Mouse (Mus musculus) mesoderm, embryonic 11.5 days (tissue): Measurements from ENCODE around the gene Nrxn3.

Source experiments
- DNase-seq: peaks from one replicate; pipeline ENCODE4 v3.0.0-alpha.2; 2012; ENCODE audit warnings: low read depth, low spot score

Nrxn3 gene

DNA sequence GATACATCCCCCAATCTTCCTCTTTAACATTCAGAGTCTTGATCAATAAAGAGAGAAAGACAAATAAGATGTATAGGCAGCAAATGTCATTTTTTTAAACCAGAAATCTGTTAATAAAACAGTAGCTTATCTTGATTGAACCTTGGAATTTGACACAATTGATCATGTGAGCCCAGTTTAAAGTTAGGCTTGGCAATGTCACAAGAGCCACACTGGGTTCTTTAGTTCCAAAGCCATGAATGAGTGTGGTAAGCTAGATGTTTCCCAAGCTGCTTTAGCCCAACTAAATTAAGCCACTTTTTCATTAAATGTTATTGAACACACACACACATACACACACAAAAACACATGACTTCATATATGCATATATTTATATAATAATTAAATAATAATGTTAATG lies 786.3 kb downstream of the Nrxn3 start:
- no peak for DNase-seq

DNA sequence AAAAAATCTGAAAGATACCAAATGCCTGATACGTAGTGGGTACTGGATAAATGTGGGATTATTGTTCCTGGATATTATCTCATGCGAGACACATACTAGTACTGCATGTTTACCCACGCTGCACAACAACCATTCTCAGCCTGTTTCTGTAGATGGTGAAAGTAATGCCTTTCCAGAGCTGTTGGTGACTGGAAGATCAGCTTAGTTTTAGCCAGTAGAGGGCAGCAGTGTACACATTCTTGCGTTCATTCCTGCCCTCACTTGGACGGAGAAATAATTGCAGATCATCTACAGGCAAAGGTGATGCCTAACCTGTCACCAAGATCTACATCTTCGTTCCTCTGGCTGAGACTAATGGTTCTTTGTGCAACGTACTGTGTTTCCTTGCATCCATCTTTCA lies 791.1 kb downstream of the Nrxn3 start:
- peak; percentile 76 for DNase-seq

DNA sequence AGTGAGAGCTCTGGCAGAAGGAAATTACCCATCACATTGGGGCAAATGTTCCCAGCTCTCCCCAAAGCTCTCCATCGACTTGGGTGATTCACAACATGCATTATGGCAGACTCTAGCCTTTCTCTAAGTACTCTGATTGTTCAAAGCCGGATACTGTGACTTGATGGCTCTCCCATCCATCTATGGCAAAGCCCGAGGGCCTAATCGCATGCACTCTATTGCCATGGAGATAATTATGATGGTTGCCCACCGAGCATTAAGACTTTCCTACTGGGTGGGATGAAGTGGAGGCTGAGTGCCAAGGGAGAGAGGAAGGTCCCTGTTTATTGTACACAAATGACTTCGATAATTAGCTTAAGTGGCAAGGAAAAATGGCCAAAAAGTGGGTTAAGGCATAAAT lies 793.4 kb downstream of the Nrxn3 start:
- DNase-seq = no peak

DNA sequence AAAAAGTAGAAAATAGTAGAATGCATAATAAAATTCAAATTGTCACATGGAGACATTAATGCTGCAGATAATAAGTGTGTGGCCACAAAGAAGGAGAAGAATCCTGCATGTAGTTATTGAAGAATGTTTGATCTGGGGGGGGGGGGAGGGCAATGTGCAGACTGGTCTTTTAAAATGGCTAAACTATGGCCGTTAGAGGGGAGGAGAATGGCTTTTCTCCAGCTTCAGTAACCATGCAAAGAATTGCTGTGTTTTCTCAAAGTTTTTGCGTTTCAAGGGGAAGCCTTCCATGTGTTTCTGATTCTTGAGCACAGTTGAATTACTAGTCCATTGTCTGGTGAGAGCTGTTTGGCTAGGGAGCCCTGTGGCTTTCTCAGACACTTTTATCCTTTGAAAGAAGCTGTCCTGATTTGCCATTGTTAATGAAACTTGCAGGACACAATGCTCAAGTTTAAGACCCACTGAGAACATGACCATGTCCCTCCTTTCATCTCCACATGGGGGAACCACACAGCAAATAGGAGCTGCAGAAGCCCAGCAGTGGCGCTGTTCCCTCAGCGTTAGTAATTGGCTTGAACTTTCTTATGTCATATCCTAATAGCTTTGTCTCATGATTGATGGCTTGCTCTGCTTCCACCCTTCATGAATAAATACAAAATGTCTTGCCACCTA lies 808.1 kb downstream of the Nrxn3 start:
- DNase-seq = peak; percentile 79

DNA sequence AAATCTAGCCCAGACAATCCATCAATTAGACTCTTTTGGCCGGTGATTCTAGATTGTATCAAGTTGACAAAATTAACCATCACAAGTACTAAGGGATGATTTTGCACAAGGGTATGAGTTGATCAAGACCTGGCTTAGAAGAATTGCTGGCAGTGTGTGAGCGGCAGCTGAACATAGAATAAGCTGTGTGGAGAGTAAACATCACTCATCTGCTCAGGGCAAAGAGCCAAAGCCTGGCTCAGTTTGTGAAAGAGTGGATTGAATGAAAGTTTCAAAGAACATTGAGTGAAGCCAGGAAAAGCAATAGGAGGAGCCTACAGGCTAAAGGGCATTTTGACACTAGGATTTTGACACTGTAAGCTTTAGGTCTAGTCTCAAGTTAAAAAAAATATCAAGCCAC lies 828.6 kb downstream of the Nrxn3 start:
- no peak for DNase-seq

DNA sequence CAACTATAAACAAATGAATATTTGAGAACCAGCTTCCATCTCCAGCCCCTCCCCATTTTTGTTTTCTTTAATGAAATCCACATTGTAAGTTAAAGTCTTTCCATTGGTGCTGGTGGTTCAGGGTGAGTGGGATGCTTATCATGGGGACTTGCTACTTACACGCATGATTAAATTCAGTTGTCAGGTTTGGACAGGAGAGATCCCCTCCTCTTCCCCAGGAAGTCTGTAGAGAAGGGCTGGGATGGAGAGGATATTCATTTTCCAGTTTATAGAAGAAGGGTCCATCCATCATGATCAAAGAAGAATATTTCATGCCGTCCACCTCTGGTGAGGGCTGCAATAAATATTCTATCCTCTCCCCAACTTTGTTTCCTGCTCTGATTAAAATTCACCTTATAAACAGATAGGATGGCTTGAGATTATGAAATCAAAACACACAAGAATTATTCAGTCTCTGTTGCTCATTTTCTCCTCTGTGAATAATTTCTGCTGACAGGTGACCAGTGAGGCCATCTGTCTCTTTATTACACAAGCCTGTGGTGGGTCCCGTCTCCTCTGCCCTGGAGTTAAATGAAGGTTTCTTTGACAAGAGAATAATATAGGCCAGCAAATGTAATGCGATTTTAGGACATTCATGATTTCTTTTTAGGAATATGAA lies 830.7 kb downstream of the Nrxn3 start:
- no peak for DNase-seq

DNA sequence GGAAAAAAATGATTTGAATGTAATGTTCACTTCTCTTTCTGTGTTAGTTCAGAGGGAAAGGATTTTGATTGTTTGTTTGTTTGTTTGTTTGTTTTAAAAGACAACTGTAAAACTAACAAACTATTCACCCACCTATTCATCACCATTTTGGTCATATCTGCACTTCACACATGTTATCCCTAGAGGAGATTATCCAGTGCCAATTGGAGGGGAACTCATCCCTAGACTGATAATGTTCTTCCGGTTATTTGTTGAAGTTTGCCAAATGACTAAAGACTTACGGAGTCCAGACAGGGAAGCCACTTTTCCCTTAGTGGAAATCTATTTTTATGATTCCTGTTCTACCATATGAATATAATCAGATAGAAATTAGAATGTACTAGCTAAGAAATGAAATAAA lies 831.5 kb downstream of the Nrxn3 start:
- no peak for DNase-seq

DNA sequence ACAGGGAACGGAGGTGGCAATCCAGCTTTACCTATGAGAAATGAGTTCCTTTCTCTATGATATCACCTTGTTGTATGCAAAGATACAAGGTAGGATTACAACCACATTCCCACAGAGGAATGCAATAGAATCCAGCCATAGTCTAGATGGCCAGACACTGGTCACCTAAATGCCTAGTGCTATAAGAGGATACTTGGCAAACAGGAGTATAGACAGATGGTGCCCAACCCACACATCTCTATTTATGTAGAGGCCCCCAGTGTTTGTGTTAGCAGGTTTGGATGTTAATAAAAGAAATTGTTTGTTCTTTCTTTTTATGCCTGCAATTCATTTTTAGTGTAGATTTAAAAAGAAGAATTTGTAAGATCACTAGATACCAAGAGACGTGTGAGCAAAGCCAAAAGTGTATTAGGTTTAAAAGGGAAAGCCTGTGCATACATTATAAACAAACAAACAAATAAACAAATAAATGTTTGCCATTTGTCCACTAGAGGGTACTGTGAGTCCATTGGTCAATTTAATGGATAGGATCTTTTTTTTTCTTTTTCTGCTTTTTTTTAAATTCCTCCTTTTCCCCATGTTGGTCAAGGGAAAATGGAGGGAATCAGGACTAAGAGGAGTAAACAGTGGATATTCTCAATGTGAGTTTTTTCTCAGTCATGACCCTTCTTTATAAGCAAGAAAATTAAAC lies 832.2 kb downstream of the Nrxn3 start:
- DNase-seq = no peak

DNA sequence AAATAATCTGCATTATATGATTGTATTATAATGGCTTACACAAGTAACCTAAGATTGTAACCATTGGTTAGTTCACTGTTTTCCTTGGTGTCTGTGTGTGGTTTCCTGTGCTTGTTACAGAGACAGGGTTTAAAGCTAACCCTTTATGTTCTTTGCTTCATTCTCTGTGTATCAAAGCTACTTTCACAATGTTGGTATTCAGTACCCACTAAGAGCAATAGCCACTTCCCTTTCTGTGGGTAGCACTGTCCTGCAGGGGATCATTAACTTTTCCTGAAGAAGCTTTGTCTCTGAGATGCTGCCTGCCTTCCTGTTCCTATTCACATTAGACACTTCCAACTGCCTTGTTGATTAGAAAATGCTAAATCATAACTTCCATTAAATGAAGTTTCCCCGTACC lies 836.2 kb downstream of the Nrxn3 start:
- DNase-seq = no peak

DNA sequence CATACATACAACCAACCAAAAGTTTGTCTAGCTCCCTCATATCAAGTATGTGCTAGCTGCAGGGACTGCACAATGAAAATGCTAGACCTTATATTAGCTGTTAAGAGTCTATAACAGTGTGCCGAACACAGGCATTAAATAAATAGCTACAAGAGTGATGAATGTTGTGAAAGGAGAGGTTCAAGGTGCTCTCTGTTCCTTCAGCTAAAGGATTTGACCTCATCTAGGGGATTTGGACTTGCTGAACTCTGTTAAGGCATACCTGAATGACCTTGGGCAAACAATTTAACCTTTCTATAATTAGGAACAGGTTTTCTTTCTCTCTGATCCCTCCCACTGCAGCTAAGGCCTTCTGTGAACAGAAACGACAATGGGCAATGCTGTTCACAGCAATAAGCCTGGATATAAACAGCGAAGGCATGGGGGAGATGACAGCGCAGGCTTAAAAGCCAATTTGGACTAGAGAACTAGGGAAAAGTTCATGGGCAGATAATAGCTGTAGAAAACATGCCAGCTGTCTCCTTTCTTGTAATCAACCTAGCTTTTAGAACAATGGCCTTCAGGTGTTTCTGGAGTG lies 839.4 kb downstream of the Nrxn3 start:
- no peak for DNase-seq

DNA sequence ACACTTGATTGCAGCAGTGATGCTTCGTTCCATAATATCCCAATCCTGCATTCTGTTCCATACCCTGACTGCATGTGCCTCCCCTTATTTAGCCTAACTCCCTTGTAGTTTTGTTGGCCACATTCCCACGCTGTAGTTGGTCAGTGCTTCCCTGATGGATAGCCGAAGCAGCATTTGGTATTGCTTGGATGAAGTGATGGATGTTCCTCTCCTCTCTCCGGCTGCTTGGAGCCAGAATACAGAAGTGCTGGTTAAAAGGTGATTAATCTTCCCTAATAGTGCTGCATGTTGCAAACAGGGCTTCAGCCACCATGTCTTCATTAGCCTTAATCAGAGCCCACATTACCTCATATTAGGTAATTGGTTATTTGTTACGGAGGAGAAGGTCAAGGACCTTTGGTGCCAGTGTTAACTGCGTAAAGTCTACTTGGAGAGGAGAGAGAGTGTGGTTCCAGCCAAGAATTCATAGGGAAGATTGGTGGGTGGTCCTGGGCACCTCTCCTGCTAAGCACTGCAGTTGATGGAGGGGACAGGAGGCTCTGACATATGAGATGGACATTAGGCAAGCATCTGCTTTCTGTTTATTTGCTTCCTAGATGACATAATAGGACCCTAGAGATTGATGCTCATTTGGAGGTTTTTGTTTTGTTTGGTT lies 846.2 kb downstream of the Nrxn3 start:
- DNase-seq = peak; percentile 28

DNA sequence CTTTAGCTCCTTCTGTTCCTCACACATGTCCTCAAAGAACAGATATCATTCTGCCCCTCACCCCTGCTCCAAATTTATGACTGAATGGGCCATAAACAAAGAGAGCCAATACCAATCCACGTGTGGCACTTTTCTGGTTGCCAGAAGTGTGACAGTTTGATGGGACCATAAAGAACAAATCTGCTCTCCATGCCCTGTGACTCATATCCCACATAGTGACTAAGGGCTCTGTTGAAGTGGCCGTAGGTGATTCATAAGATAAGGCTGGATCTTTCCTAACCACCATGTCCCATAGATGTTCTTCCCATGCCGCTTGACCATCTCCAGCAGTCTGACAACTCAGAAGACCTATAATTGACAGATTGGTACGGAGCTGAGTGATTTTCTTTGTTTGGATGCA lies 869.8 kb downstream of the Nrxn3 start:
- no peak for DNase-seq

DNA sequence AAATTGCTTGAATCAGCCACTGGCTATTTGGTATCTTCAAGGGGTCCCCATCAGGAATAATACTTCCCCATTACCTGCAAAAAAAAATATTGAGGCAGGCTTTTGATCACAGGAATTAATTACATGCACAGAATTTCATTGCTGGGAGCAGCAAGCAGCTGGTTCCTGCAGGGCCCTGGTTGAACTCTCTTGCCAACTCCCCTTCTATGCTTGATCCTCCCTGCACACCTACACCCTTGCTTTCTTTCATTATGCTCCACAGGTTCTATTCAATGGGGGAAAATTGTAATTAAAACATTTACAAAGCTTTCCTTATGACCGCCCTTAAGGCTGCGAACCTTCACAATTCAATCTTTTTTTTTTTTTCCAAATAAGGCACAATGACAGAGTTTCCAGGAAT lies 891.0 kb downstream of the Nrxn3 start:
- DNase-seq = no peak

DNA sequence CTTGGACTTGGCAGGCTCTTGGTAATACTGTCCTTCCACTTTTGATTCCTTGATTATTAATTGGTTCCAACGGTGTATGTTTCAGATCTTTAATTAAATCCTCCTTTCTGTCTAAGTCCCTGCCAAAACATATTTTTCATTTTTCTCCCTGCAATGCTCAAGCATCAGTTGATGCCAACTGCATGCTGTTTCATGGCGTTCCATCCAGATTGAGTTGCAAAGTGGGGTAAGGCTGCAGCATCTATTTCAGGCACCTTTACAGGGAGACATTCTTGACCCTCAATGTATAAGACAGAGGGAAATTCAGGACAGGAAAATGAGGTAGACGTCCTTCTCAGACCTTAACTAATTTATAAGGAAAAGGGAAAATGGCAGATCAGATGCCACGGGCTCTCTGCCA lies 903.1 kb downstream of the Nrxn3 start:
- DNase-seq = no peak

DNA sequence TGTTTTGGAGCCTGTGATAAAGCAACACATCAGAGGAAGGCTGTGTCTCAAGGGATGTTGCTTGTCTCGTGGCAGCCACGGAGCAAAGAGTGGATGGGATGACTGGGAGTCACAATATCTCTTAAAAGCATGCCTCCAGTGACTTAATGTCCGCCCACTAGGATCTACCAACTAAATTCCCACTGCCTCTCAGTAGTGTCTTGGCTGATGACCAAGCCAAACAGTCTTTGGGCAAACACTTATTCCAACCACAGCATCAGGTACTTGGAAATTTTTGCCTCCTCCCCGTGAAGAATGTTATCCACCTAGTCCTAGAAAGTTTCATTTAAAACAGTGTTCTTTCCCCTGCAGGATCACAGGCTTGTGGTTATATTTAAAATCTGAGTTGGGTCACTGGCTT lies 917.4 kb downstream of the Nrxn3 start:
- no peak for DNase-seq

DNA sequence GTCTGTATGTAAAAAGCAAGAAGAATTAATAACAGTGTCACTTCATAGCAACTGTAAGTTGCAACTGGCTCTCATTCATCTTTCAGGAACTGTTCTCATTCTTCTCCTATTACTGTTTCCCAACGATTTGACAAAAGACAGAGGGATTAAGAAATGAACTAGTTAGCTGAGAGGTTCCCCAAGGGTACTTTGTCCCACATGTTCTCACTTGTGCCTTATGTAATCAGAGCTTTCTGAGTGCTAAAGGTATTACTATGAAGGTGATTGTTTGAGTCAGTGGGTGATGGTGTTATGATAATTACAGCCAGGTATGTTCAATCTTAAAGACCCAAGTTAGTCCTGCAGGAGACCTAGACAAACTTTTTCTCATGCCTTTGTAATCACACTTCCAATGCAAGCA lies 918.8 kb downstream of the Nrxn3 start:
- DNase-seq = no peak

DNA sequence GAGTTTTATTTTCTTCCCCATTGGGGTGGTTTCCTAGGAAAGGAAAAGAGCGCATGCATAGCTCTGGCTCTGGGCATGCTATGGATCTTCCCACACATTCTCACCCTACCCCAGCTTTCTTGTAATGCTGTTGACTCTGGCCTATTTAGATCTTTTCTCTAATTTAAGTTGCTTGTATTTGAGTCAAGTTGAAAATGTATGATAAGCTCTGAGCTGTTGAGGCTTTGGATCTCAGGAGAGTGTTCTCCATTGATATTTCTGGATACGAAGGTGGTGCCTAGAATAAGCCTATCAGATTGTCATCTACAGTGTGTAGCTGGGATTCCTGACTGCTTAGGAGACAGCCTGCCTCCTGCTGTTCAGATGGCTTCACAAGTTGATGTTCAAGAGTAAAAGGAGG lies 930.5 kb downstream of the Nrxn3 start:
- DNase-seq = no peak

DNA sequence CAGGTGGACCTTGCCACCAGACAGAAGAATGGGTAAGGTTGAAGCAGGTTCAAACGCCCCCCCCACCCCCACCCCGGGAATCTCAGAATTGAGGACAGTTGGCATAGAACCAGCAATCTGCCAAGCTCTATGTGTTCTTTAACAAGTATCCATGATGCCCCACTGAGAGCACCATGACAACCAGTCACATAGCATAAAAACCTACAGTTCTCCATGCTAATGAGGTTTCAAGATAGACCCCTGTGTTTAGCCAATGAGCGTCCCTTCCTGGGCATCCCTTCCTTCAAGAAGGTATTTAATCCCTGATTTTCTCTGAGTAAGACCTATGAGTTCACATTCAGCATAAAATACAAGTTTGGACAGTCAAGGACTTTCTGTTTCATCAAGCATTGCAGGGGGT lies 938.5 kb downstream of the Nrxn3 start:
- no peak for DNase-seq

DNA sequence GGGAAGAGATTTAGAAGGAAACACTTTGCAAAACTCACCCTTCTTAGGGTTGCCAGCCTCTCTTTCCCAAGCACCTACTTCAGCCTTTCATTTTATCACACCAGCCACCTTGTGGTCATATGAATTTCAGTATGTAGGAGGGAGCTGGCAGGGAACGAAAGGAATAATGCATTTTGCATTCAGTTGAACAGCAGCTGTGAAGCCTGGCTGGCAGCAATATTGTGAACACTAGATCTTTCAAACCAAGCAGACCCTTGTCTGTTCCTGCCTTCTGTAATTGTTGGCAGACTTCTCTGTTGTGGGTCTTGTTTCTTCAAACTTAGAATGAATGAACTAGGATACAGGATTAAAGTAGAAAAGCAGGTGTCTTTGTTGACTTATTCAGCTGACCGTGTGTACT lies 946.2 kb downstream of the Nrxn3 start:
- DNase-seq = no peak

DNA sequence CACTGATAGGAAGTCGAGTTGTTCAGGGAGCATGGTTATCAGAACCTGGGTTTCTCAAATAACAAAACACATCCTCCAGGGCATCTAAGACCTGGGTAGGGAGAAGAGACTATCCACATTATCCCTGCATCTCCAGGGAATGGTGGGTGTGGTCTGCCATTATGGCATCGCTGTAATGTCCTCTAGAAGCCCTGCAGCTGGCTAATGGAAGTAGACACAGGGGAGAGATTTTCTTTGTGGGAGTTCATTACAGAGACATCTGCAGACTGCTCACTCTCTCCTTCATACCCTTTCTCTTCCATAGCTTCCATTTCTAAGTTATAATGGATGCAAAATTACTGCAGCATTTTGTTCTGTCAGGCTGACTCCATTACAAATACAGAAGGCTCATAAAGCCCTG lies 950.1 kb downstream of the Nrxn3 start:
- no peak for DNase-seq

DNA sequence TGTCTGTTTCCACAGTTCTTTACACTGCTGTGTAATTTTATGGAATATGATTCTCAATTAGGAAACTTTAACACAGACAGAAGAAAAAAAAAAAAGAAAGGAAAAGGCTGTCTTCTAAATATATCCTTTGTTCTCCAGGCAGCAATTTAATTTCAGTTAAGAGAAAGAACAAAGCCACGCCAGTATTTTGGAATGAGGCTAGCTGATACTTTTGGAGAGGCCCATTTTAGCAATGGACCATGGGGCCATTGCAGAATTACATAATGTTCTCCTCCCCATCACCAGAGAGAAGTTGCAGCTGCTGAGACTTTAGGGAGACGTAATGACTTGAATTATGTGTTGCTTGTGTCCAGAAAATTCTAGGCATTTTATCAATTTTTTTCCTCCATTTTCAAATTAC lies 963.0 kb downstream of the Nrxn3 start:
- DNase-seq = no peak

DNA sequence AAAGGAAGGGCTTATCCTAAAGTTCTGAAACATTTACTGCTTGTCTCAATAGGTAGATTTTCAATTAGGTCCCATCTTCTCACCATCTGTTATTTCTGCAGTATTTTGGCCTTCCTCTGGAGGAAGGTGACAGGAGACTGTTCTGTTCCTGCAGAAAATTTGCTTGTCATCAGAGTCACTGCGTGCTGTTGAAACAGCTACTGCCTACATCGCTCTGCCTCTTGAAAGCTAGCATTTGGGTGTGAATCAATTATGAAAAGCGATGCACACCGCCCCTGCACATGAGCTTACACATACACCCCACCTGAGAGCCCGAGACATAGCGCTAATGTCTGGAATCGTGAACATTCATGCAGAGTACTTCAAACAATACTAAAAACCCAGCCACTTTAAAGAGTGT lies 966.4 kb downstream of the Nrxn3 start:
- no peak for DNase-seq
